8 mouse cellular contexts compared by ENCODE assay signal in genomic region chr9:83833811-83834747, GRCm38 (mm10). TPM values are rescaled to one million over a fixed set of nuclear protein-coding genes. Genes with fewer than 3 reads are reported as not detected.
DNase-seq lines count a peak whose midpoint lies in the region; ATAC-seq and TF ChIP-seq lines count a peak whose summit lies in the region.

TSS of gene Ttk (plus strand) at chr9:83834689.

- no peaks in the 10 kb centered on the region for H3K9me3 ChIP-seq in forebrain, embryonic 15.5 days
- H3K9me3 ChIP-seq in lung, embryonic 14.5 days (ENCODE audit: low read depth, low read length) = no peaks in the 10 kb centered on the region

- DNase-seq in ES-CJ7 (ENCODE audit: low read depth, low spot score) = peak; percentile 94
- peak; percentile 86 for DNase-seq in cerebellum, adult 11 months
- peak; percentile 88 to 89 for DNase-seq in heart, postnatal 36 days
- peak; percentile 88 to 92 for DNase-seq in layer of hippocampus, adult 2 months (ENCODE audit: low spot score in 2 of 2)
- DNase-seq in lung, embryonic 14.5 days = peak; percentile 97
- DNase-seq in thymus, adult 2 months = peak; percentile 93

- peak within 1 kb of the TSS; percentile 97 for H3K27ac ChIP-seq in forebrain, embryonic 15.5 days (replicated peaks)
- H3K27ac ChIP-seq in layer of hippocampus, adult 2 months = peak within 1 kb of the TSS; percentile 94
- H3K27ac ChIP-seq in lung, embryonic 14.5 days (ENCODE audit: low read depth) = peak within 1 kb of the TSS; percentile 61
- peak within 1 kb of the TSS; percentile 87 for H3K27ac ChIP-seq in olfactory bulb, adult 2 months (ENCODE audit: insufficient read depth, low read depth, low read length)
- no peak within 1 kb of the TSS for H3K27ac ChIP-seq in thymus, adult 2 months (ENCODE audit: control insufficient read depth, insufficient read depth, low read length)

- peak; percentile 99 for ATAC-seq in forebrain, embryonic 15.5 days (replicated peaks)
- peak; percentile 99 for ATAC-seq in lung, embryonic 14.5 days (ENCODE audit: insufficient read depth)

- H3K9ac ChIP-seq in forebrain, embryonic 15.5 days (replicated peaks) = peak within 1 kb of the TSS; percentile 90
- H3K9ac ChIP-seq in lung, embryonic 14.5 days = peak within 1 kb of the TSS; percentile 81

- H3K36me3 ChIP-seq in forebrain, embryonic 15.5 days = no peaks in the 10 kb centered on the region
- peaks cover 7% of the 10 kb centered on the region; the same call in 1 of the 2 replicates for H3K36me3 ChIP-seq in lung, embryonic 14.5 days (ENCODE audit: insufficient read depth)
- H3K36me3 ChIP-seq in thymus, adult 2 months (ENCODE audit: control insufficient read depth, insufficient read depth, low read length) = no peaks in the 10 kb centered on the region

- peak within 1 kb of the TSS; percentile 62 for H3K4me3 ChIP-seq in forebrain, embryonic 15.5 days
- H3K4me3 ChIP-seq in layer of hippocampus, adult 2 months = peak within 1 kb of the TSS; percentile 68
- peak within 1 kb of the TSS; percentile 94 for H3K4me3 ChIP-seq in lung, embryonic 14.5 days (ENCODE audit: low read depth, low read length)
- peak within 1 kb of the TSS; percentile 90 for H3K4me3 ChIP-seq in olfactory bulb, adult 2 months (ENCODE audit: insufficient read depth, low read depth, low read length)
- peak within 1 kb of the TSS; percentile 79 for H3K4me3 ChIP-seq in thymus, adult 2 months (ENCODE audit: control insufficient read depth, insufficient read depth, low read length)

- intact Hi-C loops in heart, postnatal 36 days (cut with DNase I) = loop anchor here (5.0 to 10.0 kb wide), 2 partner anchors 88 to 389 kb away; partner anchors contain the start of gene Lca5

- H3K27me3 ChIP-seq in forebrain, embryonic 15.5 days = no peaks in the 10 kb centered on the region
- H3K27me3 ChIP-seq in lung, embryonic 14.5 days (ENCODE audit: insufficient read depth, low read length) = no peaks in the 10 kb centered on the region
- no peaks in the 10 kb centered on the region for H3K27me3 ChIP-seq in thymus, adult 2 months (ENCODE audit: control insufficient read depth, insufficient read depth, low read length)

- TF ChIP-seq POLR2A in olfactory bulb, adult 2 months (IDR thresholded peaks at IDR 0.05; ENCODE audit: insufficient read depth, low read depth, low read length) = peak; percentile 93
- peak; percentile 80 for TF ChIP-seq POLR2A in thymus, adult 2 months (IDR thresholded peaks at IDR 0.05; ENCODE audit: control insufficient read depth, extremely low read depth, insufficient read depth, low read length, poor library complexity)

- under 1% methylated on average over 38 of the region's 38 CpGs for WGBS in forebrain, embryonic 15.5 days
- WGBS in lung, embryonic 14.5 days = 1% methylated on average over 37 of the region's 38 CpGs
- WGBS in olfactory bulb, adult 2 months = 1% methylated on average over 38 of the region's 38 CpGs
- 3% methylated on average over 38 of the region's 38 CpGs for WGBS in thymus, adult 2 months

- peak; percentile 59 for TF ChIP-seq CTCF in layer of hippocampus, adult 2 months (conservative IDR thresholded peaks at IDR 0.05)
- TF ChIP-seq CTCF in lung, embryonic 14.5 days (IDR thresholded peaks at IDR 0.05; ENCODE audit: low read depth) = no peak
- TF ChIP-seq CTCF in olfactory bulb, adult 2 months (IDR thresholded peaks at IDR 0.05; ENCODE audit: insufficient read depth, low read depth, low read length) = no peak
- TF ChIP-seq CTCF in thymus, adult 2 months (IDR thresholded peaks at IDR 0.05; ENCODE audit: borderline replicate concordance, control insufficient read depth, extremely low read depth, insufficient read depth, low read length, poor library complexity) = 0 out of 2 replicates have a peak, but pooled peaks have one; percentile 40

- peak within 1 kb of the TSS; percentile 90 for H3K4me2 ChIP-seq in forebrain, embryonic 15.5 days (replicated peaks)
- peak within 1 kb of the TSS; percentile 79 for H3K4me2 ChIP-seq in lung, embryonic 14.5 days

- peaks cover 20% of the 10 kb centered on the region for H3K4me1 ChIP-seq in forebrain, embryonic 15.5 days
- H3K4me1 ChIP-seq in lung, embryonic 14.5 days (ENCODE audit: insufficient read depth) = peaks cover 7% of the 10 kb centered on the region; the same call in 1 of the 2 replicates
- 0 out of 2 replicates have a peak, but pooled peaks cover 4% of the 10 kb centered on the region for H3K4me1 ChIP-seq in olfactory bulb, adult 2 months (ENCODE audit: control insufficient read depth, insufficient read depth, low read length)
- H3K4me1 ChIP-seq in thymus, adult 2 months (replicated peaks; ENCODE audit: control insufficient read depth, insufficient read depth, low read length) = peaks cover 9% of the 10 kb centered on the region; the same call in 1 of the 2 replicates

RNA-seq across cellular contexts. Expression of gene Ttk, which starts in this region (rescaled TPM):
- polyA plus RNA-seq in forebrain, embryonic 15.5 days (2015; fragmentation: Nextera tagmentation; extraction: Ambion mirVana) = 17.3 TPM in 2 replicates
- total RNA-seq in heart, postnatal 36 days (2021) = under 1 TPM; 0.38 to 0.64 TPM
- total RNA-seq in layer of hippocampus, adult 2 months (2021) = under 1 TPM; 0.81 to 0.84 TPM
- 41.8 and 45.1 TPM in 2 replicates for polyA plus RNA-seq in lung, embryonic 14.5 days (2014; fragmentation: Nextera tagmentation; extraction: Ambion mirVana)
- polyA plus RNA-seq in olfactory bulb, adult 2 months (2012; ENCODE audit: insufficient read depth, insufficient read length, low replicate concordance, missing spikeins) = not detected in 2 replicates
- polyA plus RNA-seq in thymus, adult 2 months (2012; rRNA removed) = 4.0 and 5.6 TPM in 2 replicates

Comparison
In these comparisons a context has a peak if more than half of its experiments do, and no peak if none do; other contexts are left out.
1. Peak in DNase-seq in heart, postnatal 36 days; RNA of the gene not detected or under 1 TPM.
2. Peak in DNase-seq, H3K4me3 ChIP-seq and H3K27ac ChIP-seq in layer of hippocampus, adult 2 months; RNA of the gene not detected or under 1 TPM.
3. CTCF ChIP-seq: peak in layer of hippocampus, adult 2 months (single experiment) and thymus, adult 2 months (single experiment); none in lung, embryonic 14.5 days (single experiment) and olfactory bulb, adult 2 months (single experiment).
4. Peak in every context shown above with its lines, with median percentiles within 50 percentile points of each other: DNase-seq and H3K4me3 ChIP-seq.